Mouse (Mus musculus): ENCODE results near the gene Cwf19l1. TPM values are rescaled to one million over a fixed set of nuclear protein-coding genes. Genes with fewer than 3 reads are reported as not detected.
"Not testable (repeated sequence)": the region's sequence is repeated elsewhere in the genome, so short reads cannot be mapped to it uniquely, and the experiment has no call there.

Cwf19l1 gene
- 1 to 10 TPM; 5.1 to 7.4 TPM for total RNA-seq (2021)
- long read RNA-seq, experiment 1, partial matches to known transcripts: 0 of 4 reads
- long read RNA-seq, experiment 1, other reads (novel, unspliced or antisense): 0 of 4 reads
- long read RNA-seq, experiment 2, partial matches to known transcripts: 1 of 4 reads
- long read RNA-seq, experiment 2, other reads (novel, unspliced or antisense): 0 of 4 reads

DNA sequence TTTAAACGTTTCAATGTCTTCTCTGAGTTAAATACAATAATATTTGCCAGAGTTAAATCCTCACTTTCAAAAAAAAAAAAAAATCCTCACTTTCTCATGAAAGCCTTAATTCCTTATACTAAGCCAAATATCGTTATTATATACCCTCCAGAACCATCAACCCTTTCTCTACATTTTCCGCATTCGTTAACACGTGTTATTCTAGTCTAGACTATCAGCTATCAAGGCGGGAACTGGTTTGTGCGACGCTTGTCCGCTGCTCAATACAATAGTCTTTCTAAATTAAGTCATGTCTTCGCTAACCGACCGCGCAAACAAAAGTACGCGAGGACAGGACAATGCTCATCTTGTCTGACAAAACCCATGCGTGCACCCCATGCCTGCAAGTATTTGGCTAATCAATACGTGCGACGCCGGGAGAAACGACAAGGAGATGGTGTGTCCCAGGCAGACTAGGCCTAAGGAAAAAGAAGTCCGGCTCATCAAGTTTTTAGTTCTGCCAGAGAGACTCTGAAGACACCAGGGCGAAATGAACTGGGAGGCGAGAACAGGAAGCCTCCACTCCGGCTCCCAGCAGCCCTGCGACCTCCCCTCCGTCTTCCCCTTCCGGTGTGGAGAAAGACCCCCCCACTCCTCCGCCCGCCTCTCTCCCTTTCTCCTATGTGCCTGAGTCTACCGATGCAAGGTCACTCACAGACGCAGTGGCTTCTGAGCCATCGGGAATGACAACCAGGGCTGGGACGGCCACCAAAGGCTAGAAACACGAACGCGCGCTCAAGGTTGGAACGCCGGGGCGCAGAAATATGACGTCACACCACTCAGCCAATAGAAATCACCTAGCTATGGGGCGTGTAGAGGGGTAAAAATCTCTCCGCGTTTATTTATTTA lies at the start of gene Cwf19l1:
Gene Cwf19l1 (minus strand): TSS at position 805 of the 888 bp plus-strand sequence.
- DNase-seq (ENCODE audit: low spot score): peak; percentile 89

DNA sequence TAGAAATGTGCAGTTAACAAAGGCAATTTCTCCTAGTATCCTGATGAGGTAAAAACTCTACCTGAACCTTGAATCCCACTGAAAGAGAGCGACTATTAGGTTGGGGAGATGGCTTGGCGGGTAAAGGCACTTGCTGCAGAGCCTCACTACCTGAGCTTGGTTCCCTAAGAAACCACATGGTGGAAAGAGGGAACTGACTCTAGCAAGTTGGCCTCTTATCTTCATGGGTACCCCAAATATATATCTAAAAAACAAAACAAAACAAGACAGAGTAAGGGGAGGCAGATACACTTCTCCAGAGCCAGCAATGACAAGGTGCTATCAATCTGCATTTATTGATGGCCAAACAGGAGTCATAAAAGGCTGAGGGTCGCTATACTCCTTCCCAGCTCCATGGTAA lies 48.3 kb upstream of the Cwf19l1 start:
- no peak for DNase-seq (ENCODE audit: low spot score)

GRCm38 (mm10) chr19:44180502-44180901 lies 44.8 kb upstream of the Cwf19l1 start:
- DNase-seq (ENCODE audit: low spot score): no peak

- DNase-seq (ENCODE audit: low spot score): no peak
Measured at GRCm38 (mm10) chr19:44176741-44177140, 41.1 kb upstream of the Cwf19l1 start.

- no peak for DNase-seq (ENCODE audit: low spot score)
Measured at GRCm38 (mm10) chr19:44174835-44175234, 39.2 kb upstream of the Cwf19l1 start.

GRCm38 (mm10) chr19:44161515-44161914 lies 25.8 kb upstream of the Cwf19l1 start:
- no peak for DNase-seq (ENCODE audit: low spot score)

DNA sequence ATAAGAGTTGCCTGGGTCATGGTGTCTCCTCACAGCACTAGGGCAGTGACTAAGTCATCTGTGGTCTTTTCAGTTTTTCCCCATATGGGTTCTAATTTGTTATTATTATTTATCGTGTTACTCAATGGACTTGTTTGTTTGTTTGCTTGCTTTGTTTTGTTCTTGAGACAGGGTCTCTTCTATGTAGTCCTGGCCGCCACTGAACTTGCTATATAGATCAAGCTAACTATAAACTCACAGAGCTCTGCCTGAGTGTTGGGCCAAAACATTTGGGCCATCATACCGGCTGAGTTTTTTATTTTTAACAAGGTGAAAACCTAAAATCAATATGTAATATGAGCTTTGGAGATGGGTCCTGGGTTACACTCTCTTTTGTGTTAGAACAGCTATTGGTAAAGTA lies 23.7 kb upstream of the Cwf19l1 start:
- DNase-seq (ENCODE audit: low spot score): no peak

DNA sequence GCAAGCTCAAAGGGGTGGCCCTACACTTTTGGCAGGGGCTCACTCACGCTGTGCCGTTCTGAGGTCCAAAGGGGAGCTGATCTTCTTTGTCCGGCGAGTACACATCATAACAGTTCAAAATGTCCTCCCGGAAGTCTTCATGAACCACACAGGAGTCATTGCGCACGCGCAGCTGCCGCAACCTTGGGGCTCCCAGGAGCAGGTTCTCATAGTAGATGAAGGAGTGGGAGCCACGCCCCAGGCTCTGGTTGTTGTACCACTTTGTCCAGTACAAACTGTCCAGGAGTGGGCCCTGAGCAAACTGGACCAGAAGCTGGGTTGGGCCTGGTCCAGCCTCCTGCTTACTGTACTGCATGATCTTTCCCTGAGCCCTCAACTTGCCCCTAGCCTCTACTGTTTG lies 21.3 kb upstream of the Cwf19l1 start:
- DNase-seq (ENCODE audit: low spot score): no peak

- no peak for DNase-seq (ENCODE audit: low spot score)
Measured at GRCm38 (mm10) chr19:44153781-44154180, 18.1 kb upstream of the Cwf19l1 start.

DNA sequence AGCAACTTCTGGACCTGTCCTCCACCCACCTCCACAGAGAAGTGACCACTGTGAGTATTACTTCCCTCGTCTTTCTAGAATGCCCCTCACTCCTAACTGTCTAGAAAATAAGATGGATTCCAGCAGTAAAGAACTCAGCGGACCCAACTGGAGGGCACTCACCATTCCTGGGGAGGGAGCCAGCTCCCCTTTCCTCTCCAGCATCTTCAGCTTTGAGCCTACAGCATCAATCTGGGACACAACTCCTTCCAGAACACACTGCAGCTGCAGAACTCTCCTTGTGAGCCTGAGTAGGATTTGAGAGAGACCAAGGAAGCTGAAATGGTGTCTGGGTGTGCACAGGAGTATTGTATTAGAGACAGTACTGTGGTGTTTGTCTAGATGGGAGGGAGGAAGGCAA lies 13.3 kb upstream of the Cwf19l1 start:
- no peak for DNase-seq (ENCODE audit: low spot score)

GRCm38 (mm10) chr19:44148345-44148744 lies 12.7 kb upstream of the Cwf19l1 start:
- no peak for DNase-seq (ENCODE audit: low spot score)

GRCm38 (mm10) chr19:44146951-44147350 lies 11.3 kb upstream of the Cwf19l1 start:
- no peak for DNase-seq (ENCODE audit: low spot score)

- no peak for DNase-seq (ENCODE audit: low spot score)
Measured at GRCm38 (mm10) chr19:44146568-44146879, 10.8 kb upstream of the Cwf19l1 start.

DNA sequence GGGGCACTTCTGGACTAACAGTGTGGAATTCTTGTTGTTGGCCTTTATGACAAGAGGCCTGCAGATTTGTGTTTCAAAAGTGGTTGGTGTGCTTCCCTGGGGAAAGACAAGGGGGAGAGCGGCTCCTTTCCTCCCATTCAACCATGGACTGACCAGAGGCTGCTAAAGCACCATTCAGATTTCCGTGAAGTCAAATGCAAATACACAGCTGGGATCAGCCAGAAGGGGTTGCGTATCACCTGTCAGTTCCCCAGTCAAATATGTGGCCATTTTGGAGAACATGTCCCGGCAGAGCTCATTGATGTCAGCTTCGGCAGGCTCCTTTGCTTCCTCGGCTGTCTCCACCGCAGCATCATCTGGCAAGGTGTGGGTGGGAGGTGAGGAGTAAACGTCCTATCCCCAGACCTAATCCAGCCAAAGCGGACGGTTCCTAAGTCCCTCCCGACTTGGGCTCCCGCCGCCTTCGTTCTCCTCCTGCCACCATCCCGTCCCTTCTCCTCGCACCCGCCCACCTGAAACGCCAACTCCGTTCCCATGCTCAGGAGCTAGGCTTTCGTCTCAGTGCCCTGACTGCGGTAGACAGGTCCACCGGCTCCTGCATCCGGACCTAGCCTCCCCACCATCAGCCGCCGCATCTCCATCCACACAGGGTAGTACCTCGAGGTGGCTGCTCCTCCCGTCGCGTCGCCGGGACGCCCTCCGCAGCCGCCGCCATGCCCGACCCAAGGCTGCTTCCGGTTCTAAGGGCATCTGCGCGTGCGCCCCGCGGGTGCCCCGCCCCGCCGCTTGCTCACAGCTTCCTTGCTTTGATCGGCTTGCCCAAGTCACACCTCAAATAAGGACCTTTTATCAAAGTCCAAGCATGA lies 10.3 kb upstream of the Cwf19l1 start, which contains the start of gene Bloc1s2:
Gene Bloc1s2 (minus strand): TSS at position 745 of the 866 bp plus-strand sequence.
- DNase-seq (ENCODE audit: low spot score): peak; percentile 85

- DNase-seq (ENCODE audit: low spot score): no peak
Measured at GRCm38 (mm10) chr19:44144366-44144765, 8.7 kb upstream of the Cwf19l1 start.

DNA sequence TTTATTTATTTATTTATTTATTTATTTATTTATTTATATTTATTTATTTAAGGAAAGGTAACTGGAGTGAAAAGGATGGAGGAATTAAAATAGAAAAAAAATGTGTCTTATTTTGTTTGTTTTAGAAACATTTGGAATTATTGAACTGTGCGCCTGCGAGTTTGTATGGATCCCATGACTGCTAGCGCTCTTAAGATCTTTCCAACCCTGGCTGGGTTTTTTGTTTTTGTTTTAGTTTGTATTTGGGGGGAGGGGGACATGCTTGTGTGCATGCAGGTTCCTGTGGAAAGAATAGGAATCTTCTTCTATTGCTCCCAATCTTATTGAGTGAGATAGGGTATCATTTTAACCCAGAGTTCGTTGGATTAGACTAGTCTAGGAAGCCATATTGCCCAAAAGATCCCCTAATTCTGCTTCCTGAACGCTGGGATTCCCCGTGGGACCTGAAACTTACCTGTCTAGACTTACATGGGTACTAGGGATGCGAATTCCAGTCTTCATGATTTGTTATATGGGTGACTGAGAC lies 347 bp upstream of the Cwf19l1 start:
- DNase-seq (ENCODE audit: low spot score): no peak

DNA sequence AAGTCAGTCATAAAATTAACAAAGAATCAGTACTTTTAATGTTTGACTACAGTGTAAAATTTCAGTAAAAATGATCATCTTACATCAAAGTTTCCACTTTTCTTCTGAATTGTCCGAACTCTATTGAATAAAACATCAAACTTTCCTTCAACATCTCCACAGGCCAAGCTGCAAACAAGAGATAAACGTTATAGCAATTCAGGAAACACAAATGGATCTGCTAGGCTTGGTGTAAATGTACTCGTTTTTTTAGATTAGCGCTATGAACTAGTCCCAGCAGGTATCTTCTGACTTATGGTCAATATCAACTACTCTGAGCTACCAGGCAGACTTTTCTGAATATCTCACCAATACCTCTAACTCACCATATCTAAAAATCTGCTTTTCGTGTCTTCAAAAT lies 2.8 kb downstream of the Cwf19l1 start:
- DNase-seq (ENCODE audit: low spot score): no peak

DNA sequence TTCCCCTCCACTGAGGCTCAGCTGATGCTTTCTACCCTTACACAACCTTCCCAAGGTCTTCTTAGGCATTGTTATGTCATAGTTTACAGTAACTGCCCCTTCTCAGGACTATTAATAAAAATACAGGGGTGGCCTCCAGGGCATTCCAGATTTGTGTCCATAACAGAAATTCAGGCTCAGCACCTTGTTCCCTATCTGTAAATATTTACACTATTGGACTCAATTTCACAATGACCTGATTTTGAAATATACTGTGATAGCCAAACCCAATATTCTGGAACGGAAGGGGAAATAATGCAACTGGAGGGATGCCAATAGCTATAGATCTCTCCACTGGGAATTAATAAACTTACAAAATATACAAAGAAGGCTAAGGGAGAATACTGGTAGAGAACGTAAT lies 7.1 kb downstream of the Cwf19l1 start:
- no peak for DNase-seq (ENCODE audit: low spot score)

- DNase-seq (ENCODE audit: low spot score): no peak
Measured at GRCm38 (mm10) chr19:44127729-44128497, 7.8 kb downstream of the Cwf19l1 start.

DNA sequence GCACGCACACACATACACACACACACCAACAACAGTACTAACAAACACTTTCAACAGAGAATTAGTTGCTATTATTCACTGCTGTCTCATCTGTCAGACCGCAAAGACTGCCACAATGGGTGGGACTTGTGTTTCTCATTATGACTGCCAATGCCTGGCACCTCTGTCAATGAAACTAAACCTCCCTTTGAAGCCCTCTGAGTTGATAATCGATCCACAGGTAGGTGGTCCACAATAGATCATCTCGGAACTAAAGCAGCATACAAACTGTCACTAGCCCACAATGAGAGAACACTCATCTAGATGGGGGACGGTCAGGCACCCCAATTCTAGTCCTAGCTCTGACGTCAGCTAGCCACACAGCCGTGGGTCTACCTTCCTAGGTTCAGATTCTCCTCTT lies 14.5 kb downstream of the Cwf19l1 start:
- no peak for DNase-seq (ENCODE audit: low spot score)

DNA sequence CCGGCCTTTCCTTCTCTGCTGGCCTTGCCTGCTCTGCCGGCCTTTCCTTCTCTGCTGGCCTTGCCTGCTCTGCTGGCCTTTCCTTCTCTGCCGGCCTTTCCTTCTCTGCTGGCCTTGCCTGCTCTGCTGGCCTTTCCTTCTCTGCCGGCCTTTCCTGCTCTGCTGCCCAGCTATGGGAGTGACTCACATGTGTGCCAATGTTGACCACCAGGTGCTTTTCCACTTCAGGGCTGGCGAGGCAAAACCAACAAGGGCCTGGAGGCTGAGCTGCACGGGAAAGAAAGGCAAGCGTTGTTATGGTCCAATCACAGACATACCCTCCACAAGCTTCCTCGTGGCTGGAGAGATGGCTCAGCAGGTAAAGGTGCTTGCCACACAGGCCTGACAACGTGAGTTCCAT lies 15.0 kb downstream of the Cwf19l1 start:
- DNase-seq (ENCODE audit: low spot score): not testable (repeated sequence)

All from gastrocnemius, adult 18-20 months (tissue).